18 mouse cellular contexts compared by ENCODE assay signal in genomic region chr13:37495272-37495932, GRCm38 (mm10).
DNase-seq lines count a peak whose midpoint lies in the region; ATAC-seq lines count a peak whose summit lies in the region.
"Had no signal": no experiment of that assay in that cellular context is flagged by ENCODE, and none has a peak within 500 bp of the region (broad histone marks: within the 10 kb centered on the region; RNA-seq: fewer than 3 reads in every experiment).

No protein-coding gene starts in this region.

- peak; percentile 79 for ATAC-seq in lung, embryonic 16.5 days (ENCODE audit: low read depth)
- no peak for ATAC-seq in megakaryocyte-erythroid progenitor cell, adult 5-6 weeks (replicated peaks; ENCODE audit: low FRiP score, low TSS enrichment, poor library complexity, severe bottlenecking)
- ATAC-seq: forebrain, postnatal 0 days had no signal

- H3K36me3 ChIP-seq in lung, embryonic 16.5 days (ENCODE audit: control insufficient read depth, insufficient read depth, low read length), result no peaks in the 10 kb centered on the region
- H3K36me3 ChIP-seq: embryonic facial prominence, embryonic 13.5 days; forebrain, embryonic 12.5 days; heart, embryonic 13.5 days; hindbrain, embryonic 15.5 days had no signal

- H3K9ac ChIP-seq in lung, embryonic 16.5 days (ENCODE audit: low read length), result 0 out of 2 replicates have a peak overlapping the region, but pooled peaks have one; percentile 45
- H3K9ac ChIP-seq: embryonic facial prominence, embryonic 13.5 days; forebrain, embryonic 12.5 days; forebrain, postnatal 0 days; heart, embryonic 13.5 days; hindbrain, embryonic 15.5 days had no signal

- H3K4me2 ChIP-seq in lung, embryonic 16.5 days (ENCODE audit: low read depth, low read length), result no peak overlapping the region
- H3K4me2 ChIP-seq: embryonic facial prominence, embryonic 13.5 days; forebrain, embryonic 12.5 days; heart, embryonic 13.5 days; hindbrain, embryonic 15.5 days had no signal

- H3K27ac ChIP-seq in lung, embryonic 16.5 days (ENCODE audit: low read length), result peak overlapping the region; percentile 93
- H3K27ac ChIP-seq: embryonic facial prominence, embryonic 13.5 days; forebrain, embryonic 12.5 days; heart, embryonic 13.5 days; hindbrain, embryonic 15.5 days had no signal

- H3K4me1 ChIP-seq in lung, embryonic 16.5 days (replicated peaks; ENCODE audit: control insufficient read depth, insufficient read depth, low read length), result peaks cover 13% of the 10 kb centered on the region; the same call in 1 of the 2 replicates
- H3K4me1 ChIP-seq: forebrain, embryonic 12.5 days; hindbrain, embryonic 15.5 days had no signal

- no peaks in the 10 kb centered on the region for H3K9me3 ChIP-seq in lung, embryonic 16.5 days (ENCODE audit: control insufficient read depth, low read length)
- H3K9me3 ChIP-seq: embryonic facial prominence, embryonic 13.5 days; forebrain, embryonic 12.5 days; heart, embryonic 13.5 days; hindbrain, embryonic 15.5 days had no signal

- H3K27me3 ChIP-seq in lung, embryonic 16.5 days (ENCODE audit: control insufficient read depth, insufficient read depth, low read depth, low read length), result no peaks in the 10 kb centered on the region
- H3K27me3 ChIP-seq: embryonic facial prominence, embryonic 13.5 days; forebrain, embryonic 12.5 days; heart, embryonic 13.5 days; hindbrain, embryonic 15.5 days had no signal

- 59% methylated on average over 8 of the region's 8 CpGs for WGBS in lung, embryonic 16.5 days

- peak; percentile 81 to 86 for DNase-seq in lung, adult 18-20 months
- DNase-seq in lung, postnatal 25 days (ENCODE audit: low spot score), result peak; percentile 82
- DNase-seq in spleen, postnatal 10 days (ENCODE audit: low spot score in 2 of 2), result no peak
- DNase-seq in spleen, adult 18-20 months, result no peak
- DNase-seq: adrenal gland, adult 8-10 months; cerebellum, adult 11-12 months; cerebellum, adult 9-11 months; cerebellum, postnatal 36 days; forebrain, postnatal 0 days; gastrocnemius, postnatal 36 days; heart, adult 11 months; heart, postnatal 36 days had no signal

- no peak overlapping the region for H3K4me3 ChIP-seq in lung, embryonic 16.5 days (ENCODE audit: low read length)
- H3K4me3 ChIP-seq: embryonic facial prominence, embryonic 13.5 days; forebrain, embryonic 12.5 days; heart, embryonic 13.5 days; hindbrain, embryonic 15.5 days had no signal

Comparison
In these comparisons a context has a peak if more than half of its experiments do, and no peak if none do; other contexts are left out.
1. DNase-seq: peak in lung, adult 18-20 months (2 of 2) and lung, postnatal 25 days (single experiment); none in spleen, postnatal 10 days (0 of 2) and spleen, adult 18-20 months (0 of 2).